Mouse (Mus musculus) neural tube, embryonic 15.5 days (tissue): ENCODE data around the gene Patj. TPM values are rescaled to one million over a fixed set of nuclear protein-coding genes. Genes with fewer than 3 reads are reported as not detected.

ENCODE experiments used
- ATAC-seq: fragments of 200-750 bp; cut with Nextera tagmentation; 2 replicates; pipeline ENCODE4 v1.8.0; 2017; ENCODE audit warnings: mild to moderate bottlenecking, moderate TSS enrichment, moderate library complexity; ENCODE audit not compliant: low FRiP score
- H3K27ac ChIP-seq: fragments of 300-500 bp; sonication (generic); replicated peaks from 2 replicates; pipeline ENCODE4 v1.5.1; 2015; ENCODE audit warnings: mild to moderate bottlenecking, inconsistent platforms
- H3K27me3 ChIP-seq: fragments of 300-500 bp; sonication (generic); replicated peaks from 2 replicates; pipeline ENCODE4 v1.6.1; 2015; ENCODE audit warnings: inconsistent platforms
- H3K36me3 ChIP-seq: fragments of 300-500 bp; sonication (generic); 2 replicates; pipeline ENCODE4 v1.6.1; 2015; ENCODE audit warnings: inconsistent platforms
- H3K4me1 ChIP-seq: fragments of 300-500 bp; sonication (generic); 2 replicates; pipeline ENCODE4 v1.6.1; 2015; ENCODE audit warnings: inconsistent platforms
- H3K4me2 ChIP-seq: fragments of 300-500 bp; sonication (generic); 2 replicates; pipeline ENCODE4 v1.6.1; 2015; ENCODE audit warnings: inconsistent platforms, mild to moderate bottlenecking, moderate library complexity
- H3K4me3 ChIP-seq: fragments of 300-500 bp; sonication (generic); replicated peaks from 2 replicates; pipeline ENCODE4 v1.5.1; 2015; ENCODE audit warnings: mild to moderate bottlenecking, inconsistent platforms
- H3K9ac ChIP-seq: fragments of 300-500 bp; sonication (generic); replicated peaks from 2 replicates; pipeline ENCODE4 v1.6.1; 2015; ENCODE audit warnings: mild to moderate bottlenecking, inconsistent platforms
- H3K9me3 ChIP-seq: fragments of 300-500 bp; sonication (generic); replicated peaks from 2 replicates; pipeline ENCODE4 v1.6.1; 2016; ENCODE audit warnings: inconsistent platforms
- WGBS: fragments of 180-500 bp; shearing (Covaris S2); methylation state at CpG from one replicate; pipeline ENCODE4 v1.1.7; 2015; ENCODE audit warnings: mixed read lengths; 5-methylcytosine and 5-hydroxymethylcytosine counted together
- polyA plus RNA-seq: library from polyadenylated mRNA; unstranded; fragments of >200 nt; fragmentation: Nextera tagmentation; extraction: Ambion mirVana; gene quantifications from 2 replicates; pipeline ENCODE4 v1.2.1, GENCODE M21; 2015

The Patj gene
- polyA plus RNA-seq, 1 experiment from 2014 or later, result 7.1 TPM

- no peaks in the 10 kb centered on the region for H3K9me3 ChIP-seq
- ATAC-seq, result no peak
- WGBS, result 76% methylated on average over 3 of the region's 3 CpGs
- H3K36me3 ChIP-seq, result no peaks in the 10 kb centered on the region
- no peak overlapping the region for H3K4me2 ChIP-seq
- H3K4me1 ChIP-seq, result no peaks in the 10 kb centered on the region
- H3K4me3 ChIP-seq, result no peak overlapping the region
- H3K27me3 ChIP-seq, result no peaks in the 10 kb centered on the region
- no peak overlapping the region for H3K9ac ChIP-seq
- no peak overlapping the region for H3K27ac ChIP-seq
Measured at GRCm38 (mm10) chr4:98486475-98486874, 90.9 kb downstream of the Patj start.

- Histone ChIP-seq H3K4me3 (no peak overlapping the region), H3K4me2 (no peak overlapping the region)
- 88% methylated on average over 4 of the region's 4 CpGs for WGBS
Measured at GRCm38 (mm10) chr4:98486901-98487300, 91.3 kb downstream of the Patj start.

GRCm38 (mm10) chr4:98489386-98489785 lies 93.8 kb downstream of the Patj start:
- Histone ChIP-seq H3K27ac (no peak overlapping the region), H3K36me3 (no peaks in the 10 kb centered on the region), H3K4me3 (no peak overlapping the region), H3K27me3 (no peaks in the 10 kb centered on the region), H3K9ac (no peak overlapping the region), H3K9me3 (no peaks in the 10 kb centered on the region), H3K4me2 (no peak overlapping the region), H3K4me1 (no peaks in the 10 kb centered on the region)
- 39% methylated on average over 1 of the region's 1 CpGs for WGBS
- peak; percentile 45; the same call in 1 of the 2 replicates for ATAC-seq

More at GRCm38 (mm10) chr4:98486901-98487300, 91.3 kb downstream of the Patj start:
- Histone ChIP-seq H3K9me3 (no peaks in the 10 kb centered on the region), H3K27me3 (no peaks in the 10 kb centered on the region), H3K36me3 (no peaks in the 10 kb centered on the region), H3K4me1 (no peaks in the 10 kb centered on the region), H3K27ac (no peak overlapping the region), H3K9ac (no peak overlapping the region)
- no peak for ATAC-seq

- Histone ChIP-seq H3K27ac (no peak overlapping the region), H3K4me2 (no peak overlapping the region), H3K27me3 (no peaks in the 10 kb centered on the region), H3K9ac (no peak overlapping the region), H3K9me3 (no peaks in the 10 kb centered on the region), H3K36me3 (peaks cover 3% of the 10 kb centered on the region), H3K4me3 (no peak overlapping the region), H3K4me1 (no peaks in the 10 kb centered on the region)
- WGBS, result 95% methylated on average over 4 of the region's 4 CpGs
- ATAC-seq, result no peak
Measured at GRCm38 (mm10) chr4:98498341-98498740, 102.8 kb downstream of the Patj start.

- Histone ChIP-seq H3K9me3 (no peaks in the 10 kb centered on the region), H3K4me1 (no peaks in the 10 kb centered on the region), H3K4me2 (no peak overlapping the region), H3K27me3 (no peaks in the 10 kb centered on the region), H3K4me3 (no peak overlapping the region), H3K9ac (no peak overlapping the region), H3K27ac (no peak overlapping the region), H3K36me3 (peaks cover 3% of the 10 kb centered on the region)
- no peak for ATAC-seq
- 81% methylated on average over 5 of the region's 5 CpGs for WGBS
Measured at GRCm38 (mm10) chr4:98500182-98500581, 104.6 kb downstream of the Patj start.

- no peak for ATAC-seq
- Histone ChIP-seq H3K27me3 (no peaks in the 10 kb centered on the region), H3K4me1 (no peaks in the 10 kb centered on the region), H3K4me2 (no peak overlapping the region), H3K9me3 (no peaks in the 10 kb centered on the region), H3K36me3 (peaks cover 3% of the 10 kb centered on the region), H3K9ac (no peak overlapping the region), H3K4me3 (no peak overlapping the region), H3K27ac (no peak overlapping the region)
- WGBS, result 75% methylated on average over 2 of the region's 2 CpGs
Measured at GRCm38 (mm10) chr4:98500875-98501274, 105.3 kb downstream of the Patj start.

GRCm38 (mm10) chr4:98504743-98505142 lies 109.2 kb downstream of the Patj start:
- Histone ChIP-seq H3K9ac (no peak overlapping the region), H3K27ac (no peak overlapping the region), H3K36me3 (no peaks in the 10 kb centered on the region), H3K4me1 (peaks cover 6% of the 10 kb centered on the region), H3K9me3 (no peaks in the 10 kb centered on the region), H3K27me3 (no peaks in the 10 kb centered on the region), H3K4me2 (no peak overlapping the region), H3K4me3 (no peak overlapping the region)
- WGBS, result 63% methylated on average over 3 of the region's 3 CpGs
- no peak for ATAC-seq

- Histone ChIP-seq H3K4me2 (no peak overlapping the region), H3K9ac (no peak overlapping the region), H3K9me3 (no peaks in the 10 kb centered on the region), H3K27ac (no peak overlapping the region; the same call in 1 of the 2 replicates), H3K4me1 (peaks cover 15% of the 10 kb centered on the region), H3K27me3 (no peaks in the 10 kb centered on the region), H3K36me3 (no peaks in the 10 kb centered on the region), H3K4me3 (no peak overlapping the region)
- peak; percentile 46 for ATAC-seq
- WGBS, result 52% methylated on average over 11 of the region's 11 CpGs
Measured at GRCm38 (mm10) chr4:98508471-98509271, 113.1 kb downstream of the Patj start.

GRCm38 (mm10) chr4:98509939-98510338 lies 114.4 kb downstream of the Patj start:
- Histone ChIP-seq H3K9me3 (no peaks in the 10 kb centered on the region), H3K4me2 (no peak overlapping the region), H3K4me1 (peaks cover 15% of the 10 kb centered on the region), H3K4me3 (no peak overlapping the region), H3K27me3 (no peaks in the 10 kb centered on the region), H3K27ac (no peak overlapping the region), H3K9ac (no peak overlapping the region), H3K36me3 (no peaks in the 10 kb centered on the region)
- ATAC-seq, result no peak
- WGBS, result 76% methylated on average over 5 of the region's 5 CpGs

GRCm38 (mm10) chr4:98511296-98511695 lies 115.7 kb downstream of the Patj start:
- H3K4me3 ChIP-seq, result no peak overlapping the region
- H3K9ac ChIP-seq, result no peak overlapping the region
- no peaks in the 10 kb centered on the region for H3K9me3 ChIP-seq
- 59% methylated on average over 2 of the region's 2 CpGs for WGBS
- no peak overlapping the region for H3K4me2 ChIP-seq
- H3K27me3 ChIP-seq, result no peaks in the 10 kb centered on the region
- peaks cover 15% of the 10 kb centered on the region for H3K4me1 ChIP-seq
- H3K36me3 ChIP-seq, result no peaks in the 10 kb centered on the region
- peak overlapping the region; percentile 28; the same call in 1 of the 2 replicates for H3K27ac ChIP-seq
- ATAC-seq, result no peak; the same call in 1 of the 2 replicates

GRCm38 (mm10) chr4:98511964-98512743 lies 116.6 kb downstream of the Patj start:
- Histone ChIP-seq H3K27me3 (no peaks in the 10 kb centered on the region), H3K27ac (0 out of 2 replicates have a peak overlapping the region, but pooled peaks have one; percentile 28), H3K9me3 (no peaks in the 10 kb centered on the region), H3K4me1 (peaks cover 15% of the 10 kb centered on the region), H3K9ac (no peak overlapping the region), H3K4me2 (no peak overlapping the region), H3K4me3 (no peak overlapping the region), H3K36me3 (no peaks in the 10 kb centered on the region)
- ATAC-seq, result no peak
- WGBS, result 83% methylated on average over 10 of the region's 10 CpGs

GRCm38 (mm10) chr4:98520492-98520891 lies 124.9 kb downstream of the Patj start:
- no peak overlapping the region for H3K9ac ChIP-seq
- H3K4me2 ChIP-seq, result no peak overlapping the region
- no peaks in the 10 kb centered on the region for H3K9me3 ChIP-seq
- ATAC-seq, result no peak
- 83% methylated on average over 6 of the region's 6 CpGs for WGBS
- H3K27me3 ChIP-seq, result no peaks in the 10 kb centered on the region
- peaks cover 14% of the 10 kb centered on the region for H3K36me3 ChIP-seq
- no peaks in the 10 kb centered on the region for H3K4me1 ChIP-seq
- H3K27ac ChIP-seq, result no peak overlapping the region
- H3K4me3 ChIP-seq, result no peak overlapping the region
